Mouse (Mus musculus) heart, postnatal 10 days (tissue): ENCODE results near the gene Tlcd2. TPM values are rescaled to one million over a fixed set of nuclear protein-coding genes. Genes with fewer than 3 reads are reported as not detected.

ENCODE experiments used
- DNase-seq, 2 experiments: peaks; one replicate each; pipeline ENCODE4 v3.0.0; 2021
- intact Hi-C: fragments of 180-260 bp; cut with DNase I; formaldehyde crosslinking; loops from one replicate; pipeline ENCODE4 v1.15.1; 2025
- microRNA-seq, 2 experiments: library from miRNA; unstranded; fragments of <30 nt; microRNA quantifications; one replicate each; pipeline ENCODE4 v1.2.0; 2022
- total RNA-seq, 2 experiments: library from RNA; stranded (reverse); gene quantifications; 2 replicates each; pipeline ENCODE4 v1.2.3; 2021

Gene Tlcd2
- total RNA-seq, 2 experiments from 2014 or later = 8.1 to 9.3 TPM

DNA sequence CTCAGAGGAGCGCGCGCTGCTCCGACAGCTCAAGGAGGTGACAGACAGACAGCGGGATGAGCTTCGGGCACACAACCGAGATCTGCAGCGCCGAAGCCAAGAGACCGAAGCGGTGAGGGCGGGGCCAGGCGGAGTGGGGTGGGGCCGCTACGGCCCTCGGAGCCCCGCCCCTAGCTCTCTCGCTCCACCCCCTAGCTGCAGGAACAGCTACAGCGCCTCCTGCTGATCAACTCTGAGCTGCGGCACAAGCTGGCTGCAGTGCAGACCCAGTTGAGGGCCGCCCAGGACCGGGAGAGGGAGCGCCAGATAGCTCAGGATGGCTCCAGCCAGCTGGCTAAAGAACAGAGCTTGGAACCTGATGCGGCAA is 49.1 kb downstream of the Tlcd2 start:
- intact Hi-C loops = loop anchor here (5.0 kb wide), 1 partner anchor 108 kb away; no protein-coding TSS in a partner anchor
- DNase-seq = peak; percentile 97 to 98

DNA sequence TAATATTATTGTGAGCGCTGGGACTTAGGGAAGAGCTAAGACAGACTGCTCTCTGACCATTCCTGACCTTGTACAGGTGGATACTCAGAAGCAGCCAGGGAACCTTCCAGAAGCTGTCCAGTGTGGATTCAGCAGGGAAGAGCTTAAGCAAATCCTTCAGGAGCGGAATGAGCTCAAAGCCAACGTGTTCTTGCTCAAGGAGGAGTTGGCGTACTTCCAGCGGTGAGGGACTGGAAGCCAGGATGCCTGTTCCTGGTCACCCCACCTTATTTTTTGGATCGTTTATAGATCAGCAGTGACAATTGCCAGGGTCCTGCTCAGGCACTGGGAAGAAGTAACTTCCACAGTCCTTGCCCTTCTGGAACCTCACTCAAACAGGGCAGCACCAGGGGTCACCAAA is 49.7 kb downstream of the Tlcd2 start:
- peak; percentile 48 to 71 for DNase-seq
- intact Hi-C loops = loop anchor here (5.0 kb wide), 1 partner anchor 109 kb away; no protein-coding TSS in a partner anchor

- intact Hi-C loops = loop anchor here (5.0 kb wide), 1 partner anchor 110 kb away; no protein-coding TSS in a partner anchor
- no peak for DNase-seq
These were observed 50.9 kb downstream of the Tlcd2 start for GRCm38 (mm10) chr11:75512301-75513018.

DNA sequence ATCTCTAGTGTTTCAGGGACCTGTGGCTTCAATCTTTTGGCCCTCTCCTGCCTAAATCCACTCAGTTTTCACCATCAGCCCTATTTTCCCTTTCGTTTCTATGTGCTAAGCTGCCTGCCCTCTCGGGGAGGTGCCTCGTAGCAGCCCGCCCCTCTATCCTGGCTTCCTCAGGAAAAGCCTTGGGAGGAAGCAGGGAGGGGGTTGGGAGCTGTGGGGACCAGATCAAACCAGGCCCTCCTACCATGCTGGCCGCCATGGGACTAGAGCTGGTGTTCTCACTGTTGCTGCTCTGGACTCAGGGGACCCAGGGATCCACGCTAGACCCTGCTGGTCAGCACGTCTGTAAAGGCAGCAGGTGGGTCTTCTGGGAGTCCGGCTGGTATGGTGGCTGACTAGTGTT is 51.8 kb downstream of the Tlcd2 start, which contains the start of gene Scarf1:
TSS of gene Scarf1 (plus strand) at position 205 of the 400 bp plus-strand sequence.
- intact Hi-C loops = loop anchor here (5.0 kb wide), 1 partner anchor 111 kb away; no protein-coding TSS in a partner anchor
- DNase-seq = peak; percentile 67 to 77

- intact Hi-C loops = no loop called here
- DNase-seq = no peak
These were observed 53.7 kb downstream of the Tlcd2 start for GRCm38 (mm10) chr11:75515186-75515585.

- intact Hi-C loops = no loop called here
- no peak for DNase-seq
These were observed 58.5 kb downstream of the Tlcd2 start for GRCm38 (mm10) chr11:75519834-75520633.

Small RNAs within 50 kb of the gene (microRNA-seq; reads per million reads assigned to microRNA genes)
- gene Mir22 = 7,292 to 13,124 reads per million in 2 experiments

Other genes with a start within 250 kb of the Tlcd2 start
- 10 to 100 TPM; 82.4 to 90.0 TPM for gene Rpa1, start 113.4 kb upstream of the Tlcd2 start, total RNA-seq
- gene Smyd4, start 113.3 kb upstream of the Tlcd2 start, total RNA-seq = 1 to 10 TPM; 4.9 to 7.4 TPM
- gene Serpinf1, start 39.0 kb upstream of the Tlcd2 start, total RNA-seq = 10 to 100 TPM; 23.6 to 29.0 TPM
- not detected for gene Serpinf2, start 22.1 kb upstream of the Tlcd2 start, total RNA-seq
- 1 to 10 TPM; 7.8 to 8.3 TPM for gene Wdr81, start 7.0 kb upstream of the Tlcd2 start, total RNA-seq
- 100 to 1,000 TPM; 103 to 109 TPM for gene Prpf8, start 25.1 kb downstream of the Tlcd2 start, total RNA-seq
- 10 to 100 TPM; 32.2 to 34.5 TPM for gene Rilp, start 48.4 kb downstream of the Tlcd2 start, total RNA-seq
- 10 to 100 TPM; 15.9 to 17.8 TPM for gene Scarf1, start 51.8 kb downstream of the Tlcd2 start, total RNA-seq
- gene Slc43a2, start 70.0 kb downstream of the Tlcd2 start, total RNA-seq = 10 to 100 TPM; 14.2 to 17.3 TPM
- gene Pitpna, start 126.4 kb downstream of the Tlcd2 start, total RNA-seq = 100 to 1,000 TPM; 146 to 150 TPM
- gene Inpp5k, start 169.3 kb downstream of the Tlcd2 start, total RNA-seq = 10 to 100 TPM; 35.4 to 37.3 TPM
- 100 to 1,000 TPM; 151 to 153 TPM for gene Myo1c, start 188.8 kb downstream of the Tlcd2 start, total RNA-seq
- 100 to 1,000 TPM; 108 to 112 TPM for gene Crk, start 217.5 kb downstream of the Tlcd2 start, total RNA-seq